Mouse (Mus musculus) right cerebral cortex, adult 18-20 months (tissue): ENCODE measurements around the gene Glra2.
A peak's percentile ranks its signal among the peaks of the same experiment; 100 is the strongest.
"Not testable (repeated sequence)": the region's sequence is repeated elsewhere in the genome, so short reads cannot be mapped to it uniquely, and the experiment has no call there.

Experiments
- DNase-seq: peaks from one replicate; pipeline ENCODE4 v3.0.0; 2022; ENCODE audit warnings: mixed read lengths

The Glra2 gene

DNA sequence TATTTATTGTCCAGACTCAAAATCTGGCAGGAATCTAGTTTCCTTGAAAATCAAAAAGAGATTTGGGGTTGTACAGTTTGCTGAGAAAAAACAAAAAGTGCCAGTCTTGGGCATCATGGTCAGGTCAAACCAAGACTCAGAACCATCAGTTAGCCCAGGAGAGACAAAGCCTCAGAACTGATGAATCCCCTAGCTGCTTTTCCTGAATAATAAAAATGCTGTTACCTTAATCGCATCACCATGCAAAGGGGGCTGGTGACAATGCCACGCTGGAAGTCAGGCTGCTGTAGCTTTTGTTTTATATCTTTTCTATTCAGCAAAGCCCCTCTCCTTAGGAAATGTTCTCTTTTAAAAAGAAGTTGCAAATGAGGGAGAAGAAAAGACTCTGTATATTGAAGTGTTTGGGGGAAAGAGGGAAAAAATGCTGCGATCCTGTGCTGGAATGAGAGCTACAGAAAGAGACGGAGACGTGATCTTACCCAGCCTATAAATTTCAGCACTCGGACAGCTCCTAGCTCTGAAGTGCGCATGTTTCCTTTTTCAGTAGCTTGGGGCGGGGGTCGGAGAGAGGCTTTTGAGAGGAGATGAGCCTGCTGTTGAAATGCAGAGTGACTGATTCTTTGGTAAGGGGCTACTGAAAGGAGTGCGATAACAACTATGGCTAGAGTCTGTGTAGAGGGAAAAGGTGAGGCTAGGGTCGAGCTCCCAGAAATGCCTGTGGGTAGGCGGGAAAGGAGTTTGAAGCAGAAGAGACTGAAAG lies at the start of gene Glra2:
TSS of gene Glra2 (minus strand) at position 455 of the 760 bp plus-strand sequence.
- no peak for DNase-seq

DNA sequence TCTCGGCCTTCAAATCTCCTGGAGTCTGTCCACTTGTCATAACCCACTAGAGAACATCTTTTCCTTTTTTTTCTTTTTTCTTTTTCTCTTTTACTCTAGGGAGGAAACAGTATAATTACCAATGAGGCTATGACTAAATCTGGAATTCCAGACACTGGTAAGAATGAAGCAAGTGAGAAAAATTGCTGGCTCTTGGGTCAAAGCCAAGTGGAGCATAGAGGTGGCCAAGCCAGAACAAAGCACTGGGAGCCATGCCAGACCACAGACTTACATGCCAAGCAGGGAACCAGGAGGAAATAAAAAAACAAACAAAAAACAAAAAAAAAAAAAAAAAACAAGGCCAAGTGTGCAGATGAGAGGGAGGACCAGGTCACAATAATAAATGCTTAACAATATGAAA lies 35.6 kb upstream of the Glra2 start:
- DNase-seq, result peak; percentile 5

DNA sequence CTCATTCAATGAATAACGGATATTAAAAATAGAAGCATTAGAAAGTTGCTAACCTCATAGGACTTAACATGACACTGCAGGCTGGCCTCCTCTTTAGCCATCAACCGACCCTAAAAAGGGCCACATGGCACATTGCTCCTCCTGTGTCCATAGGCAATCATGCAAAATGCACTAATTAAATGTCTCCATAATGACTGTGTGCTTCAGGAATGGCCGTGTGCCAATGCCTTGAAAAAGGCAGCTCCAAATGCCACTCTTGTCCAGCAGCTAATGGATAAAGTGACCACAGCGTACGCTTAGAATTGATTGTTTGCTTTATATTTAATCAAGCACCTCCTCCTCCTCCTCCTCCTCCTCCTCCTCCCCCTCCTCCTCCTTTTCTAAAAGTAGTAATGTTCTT lies 17.4 kb upstream of the Glra2 start:
- no peak for DNase-seq

DNA sequence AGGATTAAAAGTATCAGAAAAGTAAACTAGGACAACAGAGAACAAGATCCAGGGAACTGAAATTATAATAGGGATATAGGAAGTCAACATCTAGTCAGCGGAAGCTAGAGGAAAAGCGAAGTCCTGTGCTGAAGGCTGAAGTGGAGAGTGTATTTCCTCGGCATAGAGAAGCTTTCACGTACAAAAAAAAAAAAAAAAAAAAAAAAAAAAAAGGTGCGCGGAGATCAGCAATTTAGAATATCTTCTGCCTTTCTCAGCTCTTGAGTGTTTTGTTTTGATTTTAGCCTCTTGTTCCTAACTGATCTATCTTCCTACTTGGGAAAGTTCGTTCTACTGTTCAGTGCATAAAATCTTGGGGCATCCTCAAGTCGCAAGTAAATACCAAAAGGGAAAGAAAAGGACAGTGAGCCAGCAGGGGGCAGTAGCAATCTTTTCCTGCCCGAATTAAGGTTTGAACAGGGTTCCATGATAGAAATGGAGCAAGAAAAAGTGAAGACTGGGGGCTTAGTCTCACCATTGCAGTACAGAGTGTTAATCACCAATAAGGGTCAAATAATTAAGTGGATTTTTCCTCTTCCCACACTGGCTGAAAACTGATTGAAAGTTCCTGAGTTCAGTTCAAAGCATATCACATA lies 623 bp upstream of the Glra2 start:
- peak; percentile 22 for DNase-seq

DNA sequence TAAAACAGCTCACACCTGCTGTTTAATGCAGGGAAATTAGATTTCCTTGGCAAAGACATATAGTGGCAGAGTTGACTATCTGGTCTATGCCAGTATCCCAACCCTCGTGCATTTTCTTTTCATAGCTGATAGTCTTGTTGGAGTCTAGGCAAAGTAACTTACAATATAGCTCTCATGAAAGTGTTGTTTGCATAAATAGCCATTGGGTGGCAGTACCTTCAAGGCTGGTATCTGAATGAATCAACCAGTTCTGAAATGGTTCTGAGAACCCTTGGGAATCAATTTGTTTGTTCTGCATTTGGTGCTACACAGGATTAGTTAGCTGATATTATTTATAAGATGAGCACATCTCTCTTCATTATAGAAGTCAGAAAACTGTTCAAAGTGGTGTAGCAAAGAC lies 133.6 kb downstream of the Glra2 start:
- peak; percentile 2 for DNase-seq

DNA sequence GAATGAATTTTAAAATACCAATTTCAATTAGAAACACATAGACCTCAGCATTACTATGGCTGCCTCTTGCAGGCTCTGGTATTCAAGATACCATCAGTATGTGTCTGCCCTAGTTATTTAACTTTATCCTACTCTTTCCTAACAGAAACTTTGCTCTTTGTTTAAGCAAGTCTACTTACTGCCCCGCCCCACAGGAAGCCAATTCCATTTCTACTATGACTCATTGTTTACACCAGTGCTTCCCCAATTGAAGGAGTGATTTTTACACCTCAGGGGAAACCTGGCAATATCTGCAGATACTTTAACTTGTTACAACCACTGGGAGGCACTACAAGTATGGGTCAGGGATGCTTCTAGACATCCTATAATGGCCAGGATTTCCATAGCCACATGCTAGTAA lies 136.0 kb downstream of the Glra2 start:
- DNase-seq, result peak; percentile 1

DNA sequence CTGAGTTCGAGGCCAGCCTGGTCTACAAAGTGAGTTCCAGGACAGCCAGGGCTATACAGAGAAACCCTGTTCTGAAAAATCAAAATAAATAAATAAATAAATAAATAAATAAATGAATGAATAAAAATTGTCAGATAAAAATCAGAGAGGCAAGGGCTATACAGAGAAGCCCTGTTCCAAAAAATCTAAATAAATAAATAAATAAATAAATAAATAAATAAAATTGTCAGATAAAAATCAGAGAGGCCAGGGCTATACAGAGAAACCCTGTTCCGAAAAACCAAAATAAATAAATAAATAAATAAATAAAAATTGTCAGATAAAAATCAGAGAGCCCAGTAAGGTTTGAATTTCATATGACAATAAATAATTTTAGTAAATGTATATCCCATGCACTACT lies 144.2 kb downstream of the Glra2 start:
- DNase-seq, result not testable (repeated sequence)

DNA sequence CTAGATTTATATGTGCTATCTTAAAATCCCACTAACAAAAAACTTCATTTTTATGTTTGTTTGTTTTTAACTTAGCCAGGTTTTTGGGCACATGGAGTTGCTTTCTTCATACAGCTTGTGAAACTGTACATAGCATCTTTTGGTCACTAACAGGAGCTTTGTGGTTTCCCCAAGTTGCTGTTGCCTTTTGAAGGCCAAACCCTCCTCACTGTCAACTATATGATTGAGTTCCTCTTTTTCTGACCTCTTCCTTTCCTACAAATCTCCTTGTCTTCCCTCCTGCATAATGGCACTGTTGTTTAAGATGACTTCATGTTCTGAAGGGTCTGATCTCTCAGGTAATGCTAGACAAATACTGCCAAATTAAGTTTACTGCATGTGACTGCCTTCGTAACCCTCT lies 170.6 kb downstream of the Glra2 start:
- DNase-seq, result no peak

DNA sequence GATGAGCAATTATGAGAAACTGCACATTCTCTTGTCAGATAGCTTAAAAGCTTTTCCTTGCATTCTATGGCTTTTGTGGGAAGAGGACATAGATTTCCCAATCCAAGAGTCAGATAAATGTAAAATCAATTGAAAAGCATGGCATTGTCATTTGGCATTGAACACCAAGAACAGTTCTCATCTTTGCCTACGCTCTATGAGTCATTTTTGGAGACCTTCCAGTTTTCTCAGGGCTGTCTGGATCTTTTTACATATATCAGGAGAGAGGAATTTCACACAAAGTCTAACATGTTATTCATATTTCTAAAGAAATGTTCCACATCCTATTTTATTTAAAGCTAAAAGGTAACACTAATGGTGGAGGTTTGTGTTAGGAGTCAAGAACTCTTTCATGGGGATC lies 223.0 kb downstream of the Glra2 start:
- DNase-seq, result peak; percentile 5
